Mouse (Mus musculus) lung, postnatal 36 days (tissue): ENCODE data around the gene Ispd.

Experiments used
- DNase-seq: peaks from one replicate; pipeline ENCODE4 v3.0.0; 2022; ENCODE audit warnings: mixed read lengths

Ispd gene

GRCm38 (mm10) chr12:36718417-36718816 lies 337.2 kb downstream of the Ispd start:
- no peak for DNase-seq

- DNase-seq = no peak
Measured at GRCm38 (mm10) chr12:36719074-36719473, 337.8 kb downstream of the Ispd start.

GRCm38 (mm10) chr12:36720779-36721178 lies 339.5 kb downstream of the Ispd start:
- no peak for DNase-seq

- peak; percentile 30 for DNase-seq
Measured at GRCm38 (mm10) chr12:36721223-36721622, 340.0 kb downstream of the Ispd start.

GRCm38 (mm10) chr12:36722754-36723153 lies 341.5 kb downstream of the Ispd start:
- peak; percentile 36 for DNase-seq

- no peak for DNase-seq
Measured at GRCm38 (mm10) chr12:36723302-36723701, 342.1 kb downstream of the Ispd start.

- no peak for DNase-seq
Measured at GRCm38 (mm10) chr12:36724297-36724696, 343.0 kb downstream of the Ispd start.

- DNase-seq = no peak
Measured at GRCm38 (mm10) chr12:36725250-36725649, 344.0 kb downstream of the Ispd start.

- DNase-seq = no peak
Measured at GRCm38 (mm10) chr12:36726026-36726425, 344.8 kb downstream of the Ispd start.

GRCm38 (mm10) chr12:36733673-36734371 lies 352.6 kb downstream of the Ispd start:
- no peak for DNase-seq
